Mouse (Mus musculus) megakaryocyte, embryonic 14.5 days (primary cell): ENCODE data around the gene Hs3st4. TPM values are rescaled to one million over a fixed set of nuclear protein-coding genes. Genes with fewer than 3 reads are reported as not detected.

Source experiments
- H3K27me3 ChIP-seq: replicated peaks from 2 replicates; pipeline ENCODE3; 2012; ENCODE audit warnings: inconsistent platforms
- H3K36me3 ChIP-seq: replicated peaks from 2 replicates; pipeline ENCODE3; 2012; ENCODE audit warnings: low read length, inconsistent platforms, mixed read lengths
- H3K4me1 ChIP-seq: 2 replicates; pipeline ENCODE4 v1.6.1; 2012; ENCODE audit warnings: inconsistent platforms
- H3K4me3 ChIP-seq: replicated peaks from 2 replicates; pipeline ENCODE3; 2012; ENCODE audit warnings: moderate library complexity, mild to moderate bottlenecking, inconsistent platforms
- H3K9me3 ChIP-seq: 2 replicates; pipeline ENCODE4 v1.6.1; 2012; ENCODE audit warnings: inconsistent platforms
- FLI1 ChIP-seq: IDR thresholded peaks from 2 replicates; pipeline ENCODE4 v1.6.1; 2012; ENCODE audit warnings: low read length, inconsistent platforms, mixed read lengths
- GATA1 ChIP-seq: IDR thresholded peaks from 3 replicates; pipeline ENCODE4 v1.6.1; 2012; ENCODE audit warnings: mixed read lengths, low read length, inconsistent platforms, borderline replicate concordance
- polyA plus RNA-seq: library from polyadenylated mRNA; stranded (reverse); fragments of >175 nt; gene quantifications from 2 replicates; pipeline ENCODE4 v1.2.3, GENCODE M21; 2012; ENCODE audit warnings: low replicate concordance; ENCODE audit not compliant: insufficient read depth

The Hs3st4 gene
- polyA plus RNA-seq, 1 experiment = not detected

DNA sequence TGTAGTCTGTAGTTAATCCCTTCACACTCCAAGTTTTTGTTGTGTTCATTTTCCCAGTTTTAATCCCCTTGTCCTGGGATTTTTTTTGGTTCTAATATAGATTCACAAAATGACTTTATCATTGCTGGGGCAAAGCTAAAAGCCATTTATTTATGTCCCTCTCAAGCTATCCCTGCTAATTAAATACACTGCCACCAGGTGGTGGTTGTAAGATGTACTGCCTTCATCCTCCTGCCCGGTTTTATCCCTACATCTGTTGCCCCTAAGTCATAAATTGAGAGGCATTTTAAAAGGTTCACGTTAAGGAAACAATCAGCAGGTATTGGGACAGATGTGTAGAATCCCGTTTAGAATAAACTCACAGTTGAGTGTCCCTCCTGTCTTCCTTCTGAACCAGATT is 14.6 kb downstream of the Hs3st4 start:
- Histone ChIP-seq H3K27me3 (no peaks in the 10 kb centered on the region), H3K4me1 (no peaks in the 10 kb centered on the region), H3K36me3 (no peaks in the 10 kb centered on the region), H3K4me3 (no peak overlapping the region), H3K9me3 (no peaks in the 10 kb centered on the region)
- TF ChIP-seq GATA1 (no peak), FLI1 (no peak)

DNA sequence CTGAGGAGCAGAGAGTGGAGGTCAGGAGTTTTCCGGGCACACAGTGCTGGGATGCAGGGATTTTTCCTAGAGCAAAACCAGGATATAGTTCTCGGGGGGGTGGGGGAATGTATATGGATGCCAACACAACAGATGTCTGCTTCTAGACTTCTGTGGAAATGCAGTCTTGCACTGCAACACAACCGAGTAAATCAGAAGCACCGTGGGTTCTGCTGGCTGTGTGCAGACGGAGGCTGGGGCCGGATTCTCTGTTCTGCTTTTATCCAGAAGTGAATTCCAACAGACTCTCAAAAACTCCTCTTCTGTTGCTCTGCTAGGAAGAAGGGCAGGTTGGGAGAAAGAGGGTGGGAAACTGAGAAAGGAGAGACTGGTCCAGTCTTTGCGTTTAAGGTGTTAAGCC is 15.9 kb downstream of the Hs3st4 start:
- no peaks in the 10 kb centered on the region for H3K36me3 ChIP-seq
- H3K27me3 ChIP-seq = no peaks in the 10 kb centered on the region
- H3K9me3 ChIP-seq = no peaks in the 10 kb centered on the region
- TF ChIP-seq GATA1 (no peak), FLI1 (no peak)
- no peaks in the 10 kb centered on the region for H3K4me1 ChIP-seq
- no peak overlapping the region for H3K4me3 ChIP-seq

GRCm38 (mm10) chr7:124026908-124027307 is 44.2 kb downstream of the Hs3st4 start:
- no peaks in the 10 kb centered on the region for H3K36me3 ChIP-seq
- H3K27me3 ChIP-seq = no peaks in the 10 kb centered on the region
- TF ChIP-seq FLI1 (no peak), GATA1 (no peak)
- H3K4me3 ChIP-seq = no peak overlapping the region
- peaks cover 23% of the 10 kb centered on the region for H3K9me3 ChIP-seq
- no peaks in the 10 kb centered on the region for H3K4me1 ChIP-seq

- no peaks in the 10 kb centered on the region for H3K4me1 ChIP-seq
- H3K27me3 ChIP-seq = no peaks in the 10 kb centered on the region
- TF ChIP-seq GATA1 (no peak), FLI1 (no peak)
- H3K4me3 ChIP-seq = no peak overlapping the region
- no peaks in the 10 kb centered on the region for H3K36me3 ChIP-seq
- H3K9me3 ChIP-seq = peaks cover 17% of the 10 kb centered on the region
These were observed 49.6 kb downstream of the Hs3st4 start for GRCm38 (mm10) chr7:124032236-124032635.

GRCm38 (mm10) chr7:124033332-124033731 is 50.7 kb downstream of the Hs3st4 start:
- Histone ChIP-seq H3K9me3 (peaks cover 10% of the 10 kb centered on the region), H3K27me3 (no peaks in the 10 kb centered on the region), H3K36me3 (no peaks in the 10 kb centered on the region), H3K4me3 (no peak overlapping the region), H3K4me1 (no peaks in the 10 kb centered on the region)
- TF ChIP-seq FLI1 (no peak), GATA1 (no peak)

DNA sequence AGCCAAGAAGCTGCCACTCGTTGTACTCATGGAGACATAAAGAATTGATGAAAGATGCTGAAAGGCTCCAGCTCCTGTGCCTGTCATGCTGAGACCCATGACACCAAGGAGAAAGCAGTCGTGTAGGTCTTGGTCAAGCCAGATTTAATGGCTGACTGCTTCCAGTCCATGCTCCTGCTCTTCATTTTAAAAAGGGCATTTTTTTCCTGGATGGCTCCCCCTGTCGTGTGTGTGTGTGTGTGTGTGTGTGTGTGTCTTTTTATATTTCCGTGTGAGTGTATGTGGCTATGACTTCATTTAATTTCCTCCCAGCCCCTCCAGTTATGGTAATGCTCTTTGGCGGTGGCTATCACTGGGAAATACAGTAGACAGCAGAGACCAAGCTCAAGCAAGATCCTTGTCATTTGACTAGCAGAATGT is 54.6 kb downstream of the Hs3st4 start:
- no peaks in the 10 kb centered on the region; the same call in 1 of the 2 replicates for H3K9me3 ChIP-seq

GRCm38 (mm10) chr7:124039142-124039541 is 56.5 kb downstream of the Hs3st4 start:
- TF ChIP-seq FLI1 (no peak), GATA1 (no peak)
- Histone ChIP-seq H3K4me1 (no peaks in the 10 kb centered on the region), H3K9me3 (no peaks in the 10 kb centered on the region), H3K4me3 (no peak overlapping the region), H3K36me3 (no peaks in the 10 kb centered on the region), H3K27me3 (no peaks in the 10 kb centered on the region)

More for the DNA sequence above, 54.6 kb downstream of the Hs3st4 start:
- no peak for TF ChIP-seq FLI1
- TF ChIP-seq GATA1 = no peak
- Histone ChIP-seq H3K4me1 (no peaks in the 10 kb centered on the region), H3K36me3 (no peaks in the 10 kb centered on the region), H3K27me3 (no peaks in the 10 kb centered on the region), H3K4me3 (no peak overlapping the region)

GRCm38 (mm10) chr7:124047382-124047781 is 64.7 kb downstream of the Hs3st4 start:
- no peak overlapping the region for H3K4me3 ChIP-seq
- peaks cover 4% of the 10 kb centered on the region; the same call in 1 of the 2 replicates for H3K9me3 ChIP-seq
- H3K27me3 ChIP-seq = no peaks in the 10 kb centered on the region
- H3K4me1 ChIP-seq = no peaks in the 10 kb centered on the region
- TF ChIP-seq FLI1 (no peak), GATA1 (no peak)
- no peaks in the 10 kb centered on the region for H3K36me3 ChIP-seq

- H3K4me3 ChIP-seq = no peak overlapping the region
- TF ChIP-seq GATA1 (no peak), FLI1 (no peak)
- no peaks in the 10 kb centered on the region for H3K36me3 ChIP-seq
- peaks cover 4% of the 10 kb centered on the region; the same call in 1 of the 2 replicates for H3K9me3 ChIP-seq
- no peaks in the 10 kb centered on the region for H3K4me1 ChIP-seq
- no peaks in the 10 kb centered on the region for H3K27me3 ChIP-seq
These were observed 66.3 kb downstream of the Hs3st4 start for GRCm38 (mm10) chr7:124048971-124049370.

- Histone ChIP-seq H3K9me3 (peaks cover 4% of the 10 kb centered on the region; the same call in 1 of the 2 replicates), H3K4me1 (no peaks in the 10 kb centered on the region), H3K27me3 (no peaks in the 10 kb centered on the region), H3K4me3 (no peak overlapping the region), H3K36me3 (no peaks in the 10 kb centered on the region)
- TF ChIP-seq GATA1 (no peak), FLI1 (no peak)
These were observed 67.8 kb downstream of the Hs3st4 start for GRCm38 (mm10) chr7:124050421-124050820.

GRCm38 (mm10) chr7:124083741-124084140 is 101.1 kb downstream of the Hs3st4 start:
- no peak overlapping the region for H3K4me3 ChIP-seq
- H3K9me3 ChIP-seq = no peaks in the 10 kb centered on the region
- H3K36me3 ChIP-seq = no peaks in the 10 kb centered on the region
- H3K4me1 ChIP-seq = no peaks in the 10 kb centered on the region
- TF ChIP-seq FLI1 (no peak), GATA1 (no peak)
- no peaks in the 10 kb centered on the region for H3K27me3 ChIP-seq
